Mouse (Mus musculus): ENCODE measurements around the gene Disp2.

Gene Disp2

DNA sequence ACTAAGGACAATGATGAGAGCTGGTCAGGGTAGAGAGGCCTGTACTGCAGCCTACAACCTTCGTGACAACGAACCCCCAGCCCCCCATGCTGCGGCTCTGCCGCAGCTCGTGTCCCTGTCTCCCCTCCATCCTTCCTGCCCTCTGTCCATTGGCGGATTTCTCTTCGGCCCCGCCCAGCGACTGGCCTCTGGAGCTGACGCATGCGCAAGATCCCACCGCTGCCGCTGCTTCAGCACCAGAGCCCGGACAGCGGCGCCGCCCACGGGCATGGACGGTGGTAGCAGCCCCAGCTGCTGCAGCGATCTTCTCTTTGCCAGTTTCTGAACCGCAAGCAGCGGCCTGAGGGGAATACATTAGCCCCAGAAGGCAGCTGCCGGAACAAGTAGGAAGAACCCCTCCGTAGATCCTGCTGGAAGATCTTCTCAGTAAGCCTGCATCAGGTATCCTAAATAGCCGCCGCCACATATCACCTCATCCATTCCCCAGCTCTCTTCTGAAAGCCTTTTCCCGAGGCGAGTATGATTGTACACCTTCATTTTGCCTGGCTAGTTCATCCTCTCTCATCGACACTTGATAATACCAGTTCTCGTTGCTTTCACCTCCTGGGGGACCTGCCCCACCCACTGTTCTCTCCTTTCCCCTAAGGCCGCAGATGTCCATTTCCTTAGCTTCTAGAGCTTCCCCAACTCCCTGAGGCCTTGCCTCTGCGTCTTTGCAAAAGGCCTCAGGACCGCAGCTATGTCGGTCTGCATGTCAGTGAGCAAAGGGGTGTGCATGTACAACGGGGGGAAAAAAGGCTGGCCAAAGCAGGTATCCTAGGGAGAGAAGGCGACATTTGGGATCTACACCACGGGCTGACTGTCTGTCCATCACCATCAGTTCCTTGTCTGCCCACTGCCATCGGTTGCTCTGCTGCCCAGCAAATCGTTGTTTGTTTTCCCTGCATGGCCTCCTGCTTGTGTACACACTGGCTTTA, at the start of gene Disp2:
Disp2 (plus strand) TSS at position 216 of the 977 bp plus-strand sequence.
- peak; percentile 93 for DNase-seq

DNA sequence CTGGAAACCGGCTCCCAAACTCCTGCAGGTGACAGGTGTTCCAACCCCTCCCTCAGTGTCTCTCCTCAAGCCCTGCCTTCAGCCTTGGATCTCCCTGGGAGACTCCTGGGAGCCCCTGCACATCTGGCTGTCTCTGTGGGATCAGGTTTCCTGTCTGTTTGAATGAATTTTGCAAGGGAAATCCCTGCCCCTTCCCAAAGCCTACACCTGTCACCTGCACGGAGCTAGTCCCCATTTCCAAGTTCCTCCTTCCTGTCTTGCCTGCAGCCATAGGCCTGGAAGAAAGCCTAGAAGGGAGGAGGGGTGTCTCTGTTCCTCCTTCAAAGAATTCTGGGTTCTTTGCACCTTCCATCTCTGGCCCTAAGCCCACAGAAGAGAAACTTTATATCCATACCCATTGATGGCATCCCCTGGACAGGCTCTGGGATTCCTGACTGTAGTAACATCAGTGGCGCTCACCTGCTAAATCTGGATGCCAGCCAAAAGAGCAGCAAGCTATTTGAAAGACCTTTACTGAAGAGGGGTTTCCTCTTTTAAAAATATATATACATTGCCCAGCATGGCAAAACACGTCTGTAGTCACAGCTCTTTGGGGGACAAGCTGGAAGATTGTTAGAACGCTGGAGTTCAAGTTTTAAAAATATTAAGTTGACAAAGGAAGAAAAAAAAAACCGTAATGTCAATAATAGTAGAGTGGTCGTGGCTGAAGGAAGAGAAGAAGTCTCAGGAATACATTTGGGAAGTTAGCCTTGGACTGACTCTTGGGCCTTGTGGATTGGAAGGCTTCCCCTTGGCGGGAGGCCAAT, 49.5 kb upstream of the Disp2 start:
- DNase-seq, result no peak

GRCm38 (mm10) chr2:118730622-118730915, 49.0 kb upstream of the Disp2 start:
- peak; percentile 75 for DNase-seq

DNA sequence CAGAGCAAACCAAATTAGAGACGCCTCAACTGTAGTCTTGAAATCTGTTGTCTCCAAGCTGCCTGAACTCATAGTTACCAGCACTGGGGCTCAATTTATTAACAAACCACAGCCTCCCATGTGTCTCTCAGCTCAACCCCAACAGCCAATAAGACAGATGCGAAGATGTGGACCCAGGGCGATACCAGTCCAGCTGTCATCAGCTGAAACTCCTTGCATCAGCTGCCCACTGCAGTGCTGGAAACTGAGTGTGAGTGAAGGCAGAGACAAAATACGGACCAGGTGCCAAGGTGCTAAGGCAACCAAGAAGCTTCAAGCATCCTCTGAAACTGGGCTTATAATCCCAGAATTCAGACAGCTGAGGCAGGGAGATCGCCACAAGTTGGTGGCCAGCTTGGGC, 47.5 kb upstream of the Disp2 start:
- no peak for DNase-seq

- no peak for DNase-seq
Observed at GRCm38 (mm10) chr2:118733341-118733740, 46.2 kb upstream of the Disp2 start.

GRCm38 (mm10) chr2:118740341-118740740, 39.2 kb upstream of the Disp2 start:
- DNase-seq, result no peak

DNA sequence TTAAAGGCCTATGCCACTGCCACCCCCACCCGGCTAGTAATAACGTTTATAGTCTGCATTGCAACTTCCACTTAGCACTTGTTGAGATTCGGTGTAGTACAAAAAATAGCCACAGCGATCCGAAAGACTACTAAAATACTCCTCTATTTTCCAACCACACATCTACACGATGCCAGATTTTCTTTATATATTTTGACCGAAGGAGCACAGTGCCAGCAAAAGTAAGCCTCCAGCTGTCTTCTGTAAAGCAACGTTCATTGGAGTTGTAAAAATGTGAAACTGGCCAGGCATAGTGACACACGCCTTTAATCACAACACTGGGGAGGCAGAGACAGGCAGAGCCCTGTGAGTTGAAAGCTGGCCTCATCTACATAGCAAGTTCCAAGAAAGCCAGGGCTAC, 38.3 kb upstream of the Disp2 start:
- no peak for DNase-seq

DNA sequence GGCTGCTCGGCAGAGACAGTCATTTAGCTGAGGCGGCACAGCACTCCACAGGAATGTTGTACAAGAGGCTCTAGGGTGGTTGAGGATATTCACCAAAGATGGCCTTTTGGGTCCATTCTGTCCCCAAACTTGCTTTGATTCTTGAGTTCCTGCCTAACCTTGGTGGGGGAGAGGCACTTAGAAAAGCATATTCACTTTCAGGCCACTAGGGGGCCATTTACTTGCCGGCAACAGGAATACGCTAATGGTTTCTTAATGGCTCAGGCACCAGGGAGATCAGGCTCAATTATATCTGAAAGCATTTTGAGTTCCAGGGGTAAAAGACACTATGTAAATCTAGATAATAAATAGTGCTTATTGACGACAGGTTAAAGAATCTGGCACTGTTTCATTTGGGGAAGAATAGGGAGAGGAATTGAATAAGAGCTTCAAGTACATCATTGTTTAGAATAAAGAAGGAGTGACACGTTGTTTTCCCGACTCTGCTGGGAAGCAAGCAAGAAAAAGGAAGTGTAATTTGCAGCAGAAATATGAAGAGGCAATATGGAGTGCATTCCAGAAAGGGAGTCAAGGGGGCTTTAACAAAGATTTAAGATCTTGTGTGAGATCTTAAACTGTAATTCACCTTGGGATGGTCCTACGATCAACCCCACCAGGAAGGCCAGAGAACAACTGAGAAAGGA, 36.1 kb upstream of the Disp2 start:
- DNase-seq, result peak; percentile 71

DNA sequence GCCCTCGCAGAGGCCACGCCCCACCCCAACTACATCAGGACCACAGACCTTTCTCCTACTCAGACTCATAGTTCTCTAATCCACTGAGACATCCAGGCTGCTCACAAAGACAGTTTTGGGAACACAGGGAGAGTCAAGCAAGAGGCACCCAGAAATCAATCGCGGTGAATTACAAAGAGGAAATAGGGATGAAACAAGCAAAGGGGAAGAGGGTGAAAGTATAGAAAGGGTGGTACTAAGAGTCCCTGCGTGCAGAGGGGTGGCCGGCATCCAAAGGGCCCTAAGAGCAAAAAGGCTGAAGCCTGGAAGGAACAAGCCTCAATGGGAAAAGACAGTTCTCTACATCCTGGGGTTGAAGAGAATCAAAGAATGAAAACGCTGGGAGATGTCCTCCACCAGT, 34.9 kb upstream of the Disp2 start:
- no peak for DNase-seq

DNA sequence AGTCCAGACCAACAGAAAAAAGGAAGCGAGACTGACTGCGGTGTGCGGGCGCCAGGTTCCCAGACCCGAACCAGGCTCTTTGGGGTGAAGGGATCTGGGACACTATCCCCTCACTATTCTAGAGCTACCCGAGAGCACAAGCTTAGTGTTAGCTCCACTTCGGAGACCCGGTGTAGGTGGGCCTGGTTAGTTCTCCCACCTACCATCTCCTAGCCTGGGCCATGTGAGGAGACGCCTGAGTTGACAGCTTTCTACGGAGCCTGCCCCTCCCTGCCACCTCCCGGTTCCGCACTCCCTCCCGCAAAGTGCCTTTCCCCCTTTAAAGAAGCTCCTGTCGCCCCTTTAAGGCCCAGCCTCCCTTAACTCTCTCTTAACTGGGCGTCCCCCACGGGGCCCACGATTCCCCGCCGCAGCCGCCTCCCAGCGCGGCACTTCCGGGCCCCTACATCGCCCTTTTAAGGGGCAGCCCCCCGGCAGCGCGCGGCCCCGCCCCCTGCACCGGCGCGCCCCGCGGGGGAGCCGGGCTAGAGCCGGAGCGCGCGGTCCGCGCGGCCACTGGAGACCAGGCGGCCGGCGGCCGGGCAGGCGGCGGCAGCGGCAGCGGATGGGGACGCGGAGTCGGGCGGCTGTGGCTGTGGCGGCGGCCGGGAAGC, 34.2 kb upstream of the Disp2 start, which contains the start of gene Inafm2:
Inafm2 (plus strand) TSS at position 527 of the 653 bp plus-strand sequence.
- DNase-seq, result peak; percentile 93

- DNase-seq, result peak; percentile 33
Observed at GRCm38 (mm10) chr2:118745915-118746901, 33.3 kb upstream of the Disp2 start.

GRCm38 (mm10) chr2:118747301-118747960, 32.1 kb upstream of the Disp2 start:
- no peak for DNase-seq

- no peak for DNase-seq
Observed at GRCm38 (mm10) chr2:118749341-118749884, 30.1 kb upstream of the Disp2 start.

DNA sequence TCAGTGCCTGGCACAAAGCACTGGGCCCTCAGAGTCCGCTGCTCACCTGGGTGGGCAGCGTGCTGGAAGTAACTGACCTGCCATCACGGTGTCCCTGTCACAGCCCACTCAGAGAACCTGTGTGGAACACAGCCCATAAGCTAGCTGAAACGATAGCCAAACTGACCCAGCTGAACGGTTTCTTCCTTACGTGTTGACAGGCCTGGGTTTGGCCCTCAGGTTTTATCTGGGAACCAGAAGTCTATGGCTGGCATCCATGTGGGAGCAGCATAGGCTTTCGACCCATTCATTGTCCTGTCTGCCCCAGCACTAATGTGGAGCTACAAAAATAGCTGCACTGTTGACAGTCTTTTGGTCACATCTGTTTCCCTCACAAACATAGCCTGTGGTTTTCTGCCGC, 29.0 kb upstream of the Disp2 start:
- DNase-seq, result no peak

DNA sequence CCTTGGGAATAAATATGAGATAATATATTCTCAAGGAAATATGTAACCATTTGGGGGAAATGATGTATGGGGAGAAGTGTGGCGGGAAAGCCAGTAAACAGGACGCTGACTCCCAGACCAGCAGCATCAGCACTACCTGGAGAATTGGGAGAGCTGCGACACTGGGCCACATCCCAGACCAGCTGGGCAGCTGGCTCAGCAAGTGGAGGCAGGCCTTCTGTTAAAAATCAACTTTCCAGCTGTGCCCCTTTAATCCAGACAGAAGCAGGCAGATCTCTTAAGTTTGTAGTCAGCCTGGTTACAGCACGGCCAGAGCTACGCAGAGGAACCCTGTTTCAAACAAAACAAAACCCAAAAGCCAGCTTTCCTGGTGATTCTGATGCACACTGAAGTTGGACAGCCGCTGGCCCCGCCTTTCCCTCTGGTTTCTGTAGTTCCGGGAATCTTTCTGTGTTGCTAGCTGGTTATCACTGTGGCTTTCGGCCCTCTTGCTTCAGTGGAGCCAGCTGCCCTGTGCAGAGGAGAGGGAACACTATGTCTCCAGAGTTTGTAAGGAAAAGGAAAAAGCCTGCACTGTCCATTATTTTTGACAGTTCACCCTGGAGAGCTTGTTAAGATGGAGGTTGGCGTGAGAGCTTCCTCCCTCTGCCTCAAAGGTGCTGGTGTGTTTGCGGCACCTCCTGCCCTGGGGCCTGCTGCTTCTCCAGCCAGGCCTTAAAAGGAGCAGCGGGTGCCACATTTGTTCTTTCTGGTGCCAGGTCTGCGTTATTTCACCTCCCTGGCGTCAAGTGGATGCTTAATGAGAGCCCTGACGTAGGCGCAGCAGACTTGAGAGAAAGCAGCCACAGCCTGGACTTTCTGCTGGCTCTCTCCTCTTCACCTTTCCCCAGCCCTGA, 27.4 kb upstream of the Disp2 start:
- peak; percentile 50 for DNase-seq

DNA sequence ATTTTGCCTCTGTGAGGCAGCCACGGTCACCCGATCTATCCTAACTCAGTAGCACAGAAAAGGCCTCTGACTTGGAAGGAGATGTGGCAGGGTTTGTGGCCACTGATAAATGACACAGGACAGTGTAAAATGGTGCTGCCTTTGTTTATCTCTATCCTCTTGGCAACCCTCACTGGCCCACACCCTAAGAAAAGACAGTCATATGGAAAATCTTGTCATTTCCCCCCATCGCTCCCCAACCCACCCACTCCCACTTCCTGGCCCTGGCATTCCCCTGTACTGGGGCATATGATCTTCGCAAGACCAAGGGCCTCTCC, 26.8 kb upstream of the Disp2 start:
- no peak for DNase-seq

GRCm38 (mm10) chr2:118754143-118754542, 25.4 kb upstream of the Disp2 start:
- DNase-seq, result no peak

DNA sequence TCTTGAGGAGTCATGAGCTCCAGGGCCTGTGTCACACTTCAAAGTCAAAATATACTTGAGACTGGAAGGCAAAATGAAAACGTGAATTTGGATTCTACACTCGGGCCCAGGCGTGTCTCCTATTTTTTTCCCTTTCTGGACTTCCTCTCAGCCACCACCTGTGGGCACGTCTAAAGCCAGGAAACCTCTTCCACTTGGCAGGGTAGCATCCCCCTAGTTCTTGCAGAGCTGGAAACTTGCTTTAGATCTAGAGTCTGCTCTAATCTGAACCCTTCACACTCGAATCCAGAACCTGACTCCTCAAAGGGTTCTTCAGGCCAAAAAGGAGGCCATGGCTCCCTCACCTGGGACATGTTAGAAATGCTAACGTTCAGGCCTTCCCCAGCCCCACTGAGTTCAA, 24.1 kb upstream of the Disp2 start:
- no peak for DNase-seq

DNA sequence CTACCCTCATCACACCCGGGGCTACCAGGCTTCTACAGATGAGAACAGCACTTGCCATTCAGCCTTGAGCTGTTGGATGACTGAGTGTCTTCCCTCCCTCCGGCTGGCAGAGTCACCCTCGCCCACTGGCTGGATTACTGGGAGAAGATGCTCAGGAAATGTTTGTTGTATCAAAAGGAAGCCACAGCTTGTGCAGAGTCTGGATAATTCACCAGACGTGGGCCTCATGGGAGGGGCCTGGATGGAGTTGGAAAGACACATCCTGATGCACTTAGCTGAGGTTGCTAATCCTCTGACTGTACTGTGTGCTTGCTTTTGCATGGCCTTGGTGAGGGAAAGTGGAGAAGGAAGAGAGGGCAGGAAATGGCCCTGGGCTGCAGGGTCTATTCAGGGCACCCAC, 23.4 kb upstream of the Disp2 start:
- no peak for DNase-seq

GRCm38 (mm10) chr2:118759828-118760227, 19.7 kb upstream of the Disp2 start:
- peak; percentile 64 for DNase-seq
